Mouse (Mus musculus) olfactory bulb, adult 2 months (tissue): ENCODE measurements around the gene Ptprt.

Experiments
- CTCF ChIP-seq: fragments of 200-500 bp; IDR thresholded peaks from 2 replicates; pipeline ENCODE4 v1.5.1; 2012; ENCODE audit warnings: low read depth, mild to moderate bottlenecking, low read length, moderate library complexity; ENCODE audit not compliant: insufficient read depth
- POLR2A ChIP-seq: fragments of 200-500 bp; IDR thresholded peaks from 2 replicates; pipeline ENCODE4 v1.6.1; 2012; ENCODE audit warnings: mild to moderate bottlenecking, low read depth, low read length, moderate library complexity; ENCODE audit not compliant: insufficient read depth

- TF ChIP-seq CTCF (no peak), POLR2A (no peak)
These were observed 234.8 kb downstream of the Ptprt start for GRCm38 (mm10) chr2:162426114-162426513.
